Mouse (Mus musculus) midbrain, embryonic 13.5 days (tissue): Measurements from ENCODE around the gene Hpca. TPM values are rescaled to one million over a fixed set of nuclear protein-coding genes. Genes with fewer than 3 reads are reported as not detected.
A peak's percentile ranks its signal among the peaks of the same experiment; 100 is the strongest.

Source experiments
- ATAC-seq: fragments of 200-750 bp; cut with Nextera tagmentation; 2 replicates; pipeline ENCODE4 v1.8.0; 2017; ENCODE audit warnings: mild to moderate bottlenecking, moderate TSS enrichment, moderate library complexity
- H3K27ac ChIP-seq: fragments of 300-500 bp; sonication (generic); 2 replicates; pipeline ENCODE4 v1.5.1; 2015; ENCODE audit warnings: inconsistent platforms, mild to moderate bottlenecking, moderate library complexity
- H3K27me3 ChIP-seq: fragments of 300-500 bp; sonication (generic); 2 replicates; pipeline ENCODE4 v1.6.1; 2015; ENCODE audit warnings: mild to moderate bottlenecking, inconsistent platforms
- H3K36me3 ChIP-seq: fragments of 300-500 bp; sonication (generic); 2 replicates; pipeline ENCODE4 v1.6.1; 2015; ENCODE audit warnings: mild to moderate bottlenecking, inconsistent platforms
- H3K4me1 ChIP-seq: fragments of 300-500 bp; sonication (generic); replicated peaks from 2 replicates; pipeline ENCODE4 v1.6.1; 2015; ENCODE audit warnings: inconsistent platforms
- H3K4me2 ChIP-seq: fragments of 300-500 bp; sonication (generic); replicated peaks from 2 replicates; pipeline ENCODE4 v1.6.1; 2015; ENCODE audit warnings: moderate library complexity, mild to moderate bottlenecking, inconsistent platforms
- H3K4me3 ChIP-seq: fragments of 300-500 bp; sonication (generic); replicated peaks from 2 replicates; pipeline ENCODE4 v1.5.1; 2015; ENCODE audit warnings: mild to moderate bottlenecking, inconsistent platforms
- H3K9ac ChIP-seq: fragments of 300-500 bp; sonication (generic); replicated peaks from 2 replicates; pipeline ENCODE4 v1.6.1; 2015; ENCODE audit warnings: mild to moderate bottlenecking, inconsistent platforms
- H3K9me3 ChIP-seq: fragments of 300-500 bp; sonication (generic); 2 replicates; pipeline ENCODE4 v1.6.1; 2016; ENCODE audit warnings: mild to moderate bottlenecking, inconsistent platforms
- WGBS: fragments of 180-500 bp; shearing (Covaris S2); methylation state at CpG from one replicate; pipeline ENCODE4 v1.1.7; 2015; 5-methylcytosine and 5-hydroxymethylcytosine counted together
- polyA plus RNA-seq: library from polyadenylated mRNA; unstranded; fragments of >200 nt; fragmentation: Nextera tagmentation; extraction: Ambion mirVana; gene quantifications from 2 replicates; pipeline ENCODE4 v1.2.1, GENCODE M21; 2015

Hpca gene
- polyA plus RNA-seq, 1 experiment from 2014 or later, result 17.9 TPM

DNA sequence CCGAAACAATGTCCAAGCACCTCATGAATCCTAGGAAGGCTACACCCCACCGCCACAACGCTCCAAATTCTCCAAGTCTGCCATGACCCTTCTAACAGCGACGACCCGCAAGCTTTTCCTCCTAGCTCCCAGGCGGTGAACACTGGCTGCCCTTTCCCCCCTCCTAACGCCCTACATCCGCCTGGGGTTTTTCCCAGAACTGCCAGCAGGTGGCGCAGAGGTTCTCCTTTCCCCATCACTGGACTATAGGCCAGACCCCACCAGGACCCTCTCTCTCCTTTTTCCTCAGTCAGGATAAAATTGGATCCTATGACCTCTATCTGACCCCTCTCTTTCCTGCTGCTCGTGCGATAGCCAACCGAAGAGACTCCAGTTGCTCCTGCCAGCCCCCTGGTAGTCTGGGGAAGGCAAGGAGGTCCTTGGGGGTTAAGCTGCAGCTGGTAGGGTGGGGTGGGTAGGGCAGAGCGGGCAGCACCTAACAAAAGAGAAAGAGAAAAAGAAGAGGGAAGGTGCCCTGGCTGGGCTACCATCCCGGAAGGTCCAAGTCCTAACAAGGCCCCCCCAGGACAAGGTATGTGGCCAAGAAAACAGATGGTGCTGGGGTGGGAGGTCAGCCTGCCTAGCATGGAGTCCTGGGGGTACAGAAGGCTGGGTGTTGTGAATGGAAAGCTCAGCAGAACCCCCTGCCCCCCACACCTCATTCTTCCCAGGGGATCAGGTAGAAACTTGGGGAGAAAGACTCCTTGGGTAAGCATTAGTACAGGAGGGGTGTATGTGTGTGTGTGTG, 13.2 kb upstream of the Hpca start:
- Histone ChIP-seq H3K27me3 (peaks cover 61% of the 10 kb centered on the region), H3K36me3 (no peaks in the 10 kb centered on the region), H3K9ac (no peak overlapping the region), H3K4me3 (no peak overlapping the region), H3K27ac (no peak overlapping the region), H3K4me2 (peak overlapping the region; percentile 28), H3K9me3 (no peaks in the 10 kb centered on the region), H3K4me1 (peaks cover 36% of the 10 kb centered on the region)
- ATAC-seq, result peak; percentile 49
- WGBS, result 8% methylated on average over 15 of the region's 15 CpGs

DNA sequence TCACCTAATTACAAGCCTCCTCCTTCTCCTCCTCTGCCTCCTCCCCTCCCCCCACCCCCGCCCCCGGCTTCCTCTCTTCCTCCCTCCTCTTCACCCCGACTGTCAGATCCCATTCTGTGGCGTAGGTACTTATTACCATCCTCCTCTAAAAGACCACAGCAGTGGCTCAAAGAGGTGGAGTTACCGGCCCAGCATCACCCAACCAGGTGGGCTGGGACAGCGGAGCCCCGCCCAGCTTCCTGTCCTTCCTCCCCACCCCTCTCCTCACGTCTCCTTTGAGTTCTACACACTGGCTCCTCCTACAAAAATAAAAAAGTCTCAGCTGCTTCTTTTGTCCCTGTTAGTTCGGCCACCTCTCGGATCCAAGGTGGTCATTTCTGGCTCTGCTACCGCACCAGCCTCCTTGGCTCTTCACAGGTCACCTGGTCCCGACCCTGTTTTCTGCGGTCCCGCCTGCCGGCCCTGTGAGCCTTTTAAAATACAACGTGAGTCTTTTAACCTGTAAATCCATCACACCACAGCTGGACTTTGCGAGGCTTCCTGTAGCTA, 9.0 kb upstream of the Hpca start:
- Histone ChIP-seq H3K36me3 (no peaks in the 10 kb centered on the region), H3K9me3 (no peaks in the 10 kb centered on the region), H3K4me2 (peak overlapping the region; percentile 32), H3K27me3 (peaks cover 33% of the 10 kb centered on the region), H3K27ac (no peak overlapping the region), H3K9ac (no peak overlapping the region), H3K4me3 (no peak overlapping the region), H3K4me1 (peaks cover 48% of the 10 kb centered on the region)
- no peak for ATAC-seq
- 7% methylated on average over 17 of the region's 17 CpGs for WGBS

DNA sequence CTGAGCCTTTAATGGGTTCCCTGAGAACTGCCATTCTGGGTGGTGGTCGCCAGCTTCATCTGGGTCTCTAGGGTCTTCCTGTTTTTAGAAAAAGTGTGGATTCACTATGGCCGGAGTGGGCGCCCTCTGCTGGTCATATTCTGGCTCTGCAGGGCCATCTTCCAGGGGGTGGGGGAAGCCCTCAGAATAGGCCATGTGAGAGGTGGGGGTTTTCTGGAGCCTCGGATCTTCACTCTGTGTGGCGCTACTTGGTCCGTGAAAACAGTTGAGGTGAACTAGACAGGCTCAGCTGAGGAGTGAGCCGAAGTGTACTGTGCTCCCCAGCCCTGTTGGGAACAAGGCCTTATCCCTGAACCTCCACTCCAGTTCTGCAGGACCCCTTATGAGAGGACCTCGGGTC, 8.3 kb upstream of the Hpca start:
- ATAC-seq, result peak; percentile 64; the same call in 1 of the 2 replicates
- H3K4me1 ChIP-seq, result peaks cover 53% of the 10 kb centered on the region
- 2% methylated on average over 8 of the region's 8 CpGs for WGBS
- no peak overlapping the region for H3K4me3 ChIP-seq
- no peaks in the 10 kb centered on the region for H3K9me3 ChIP-seq
- H3K36me3 ChIP-seq, result no peaks in the 10 kb centered on the region
- peak overlapping the region; percentile 32 for H3K4me2 ChIP-seq
- H3K27ac ChIP-seq, result no peak overlapping the region
- peaks cover 33% of the 10 kb centered on the region for H3K27me3 ChIP-seq
- H3K9ac ChIP-seq, result no peak overlapping the region

- no peak overlapping the region for H3K27ac ChIP-seq
- H3K27me3 ChIP-seq, result peaks cover 34% of the 10 kb centered on the region; the same call in 1 of the 2 replicates
- ATAC-seq, result no peak
- no peak overlapping the region for H3K9ac ChIP-seq
- WGBS, result 50% methylated on average over 9 of the region's 9 CpGs
- no peak overlapping the region for H3K4me2 ChIP-seq
- no peak overlapping the region for H3K4me3 ChIP-seq
- no peaks in the 10 kb centered on the region for H3K9me3 ChIP-seq
- H3K4me1 ChIP-seq, result peaks cover 54% of the 10 kb centered on the region
- H3K36me3 ChIP-seq, result no peaks in the 10 kb centered on the region
Observed at GRCm38 (mm10) chr4:129129387-129129786, 7.6 kb upstream of the Hpca start.

GRCm38 (mm10) chr4:129128582-129129338, 6.9 kb upstream of the Hpca start:
- Histone ChIP-seq H3K9ac (no peak overlapping the region; the same call in 1 of the 2 replicates), H3K4me2 (no peak overlapping the region)

GRCm38 (mm10) chr4:129125736-129126451, 4.1 kb upstream of the Hpca start:
- H3K36me3 ChIP-seq, result no peaks in the 10 kb centered on the region
- no peak for ATAC-seq
- H3K4me2 ChIP-seq, result peak overlapping the region; percentile 45
- WGBS, result 10% methylated on average over 19 of the region's 19 CpGs
- H3K4me3 ChIP-seq, result peak overlapping the region; percentile 22
- peaks cover 45% of the 10 kb centered on the region for H3K27me3 ChIP-seq
- no peak overlapping the region for H3K27ac ChIP-seq
- H3K4me1 ChIP-seq, result peaks cover 61% of the 10 kb centered on the region
- H3K9ac ChIP-seq, result no peak overlapping the region
- H3K9me3 ChIP-seq, result no peaks in the 10 kb centered on the region

More at GRCm38 (mm10) chr4:129128582-129129338, 6.9 kb upstream of the Hpca start:
- H3K4me1 ChIP-seq, result peaks cover 54% of the 10 kb centered on the region
- peak; percentile 39; the same call in 1 of the 2 replicates for ATAC-seq
- H3K27me3 ChIP-seq, result peaks cover 38% of the 10 kb centered on the region
- H3K4me3 ChIP-seq, result no peak overlapping the region
- H3K9me3 ChIP-seq, result no peaks in the 10 kb centered on the region
- WGBS, result 63% methylated on average over 13 of the region's 13 CpGs
- H3K27ac ChIP-seq, result no peak overlapping the region
- H3K36me3 ChIP-seq, result no peaks in the 10 kb centered on the region

- no peak; the same call in 1 of the 2 replicates for ATAC-seq
- H3K36me3 ChIP-seq, result no peaks in the 10 kb centered on the region
- H3K4me1 ChIP-seq, result peaks cover 58% of the 10 kb centered on the region
- peak overlapping the region; percentile 45 for H3K4me2 ChIP-seq
- peaks cover 55% of the 10 kb centered on the region for H3K27me3 ChIP-seq
- no peak overlapping the region; the same call in 1 of the 2 replicates for H3K27ac ChIP-seq
- 8% methylated on average over 13 of the region's 13 CpGs for WGBS
- H3K9ac ChIP-seq, result peak overlapping the region; percentile 14; the same call in 1 of the 2 replicates
- no peak overlapping the region for H3K4me3 ChIP-seq
- no peaks in the 10 kb centered on the region for H3K9me3 ChIP-seq
Observed at GRCm38 (mm10) chr4:129124652-129125146, 2.9 kb upstream of the Hpca start.

- no peak overlapping the region for H3K4me3 ChIP-seq
- no peak for ATAC-seq
- H3K27me3 ChIP-seq, result peaks cover 71% of the 10 kb centered on the region
- no peaks in the 10 kb centered on the region for H3K9me3 ChIP-seq
- H3K4me1 ChIP-seq, result peaks cover 41% of the 10 kb centered on the region
- H3K27ac ChIP-seq, result no peak overlapping the region
- WGBS, result 50% methylated on average over 8 of the region's 8 CpGs
- no peak overlapping the region for H3K9ac ChIP-seq
- H3K4me2 ChIP-seq, result no peak overlapping the region
- H3K36me3 ChIP-seq, result no peaks in the 10 kb centered on the region
Observed at GRCm38 (mm10) chr4:129122719-129123118, 883 bp upstream of the Hpca start.

DNA sequence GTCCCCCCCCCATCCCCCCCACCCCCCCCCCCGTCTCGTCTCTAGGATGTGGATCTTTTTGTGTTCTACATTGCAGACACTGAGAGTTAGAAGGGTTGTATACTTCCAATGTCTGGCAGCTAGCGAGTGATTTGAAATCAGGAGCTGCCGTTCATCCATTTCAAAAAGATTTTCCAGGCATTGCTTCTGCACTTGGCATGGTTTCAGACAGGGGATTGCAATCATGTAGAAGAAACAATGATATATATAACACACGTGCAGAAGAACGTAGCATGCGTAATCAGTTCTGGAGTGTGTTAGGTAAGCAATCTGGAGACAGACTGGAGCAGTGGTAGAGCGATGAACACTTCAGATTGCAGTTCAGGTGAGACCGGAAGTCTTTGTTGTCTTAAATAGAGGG, 271 bp upstream of the Hpca start:
- ATAC-seq, result no peak
- H3K27ac ChIP-seq, result no peak overlapping the region
- no peaks in the 10 kb centered on the region for H3K9me3 ChIP-seq
- peaks cover 41% of the 10 kb centered on the region for H3K4me1 ChIP-seq
- H3K27me3 ChIP-seq, result peaks cover 73% of the 10 kb centered on the region
- no peak overlapping the region for H3K9ac ChIP-seq
- WGBS, result 37% methylated on average over 9 of the region's 9 CpGs
- H3K4me3 ChIP-seq, result no peak overlapping the region
- peak overlapping the region; percentile 93; the same call in 1 of the 2 replicates for H3K4me2 ChIP-seq
- no peaks in the 10 kb centered on the region for H3K36me3 ChIP-seq

DNA sequence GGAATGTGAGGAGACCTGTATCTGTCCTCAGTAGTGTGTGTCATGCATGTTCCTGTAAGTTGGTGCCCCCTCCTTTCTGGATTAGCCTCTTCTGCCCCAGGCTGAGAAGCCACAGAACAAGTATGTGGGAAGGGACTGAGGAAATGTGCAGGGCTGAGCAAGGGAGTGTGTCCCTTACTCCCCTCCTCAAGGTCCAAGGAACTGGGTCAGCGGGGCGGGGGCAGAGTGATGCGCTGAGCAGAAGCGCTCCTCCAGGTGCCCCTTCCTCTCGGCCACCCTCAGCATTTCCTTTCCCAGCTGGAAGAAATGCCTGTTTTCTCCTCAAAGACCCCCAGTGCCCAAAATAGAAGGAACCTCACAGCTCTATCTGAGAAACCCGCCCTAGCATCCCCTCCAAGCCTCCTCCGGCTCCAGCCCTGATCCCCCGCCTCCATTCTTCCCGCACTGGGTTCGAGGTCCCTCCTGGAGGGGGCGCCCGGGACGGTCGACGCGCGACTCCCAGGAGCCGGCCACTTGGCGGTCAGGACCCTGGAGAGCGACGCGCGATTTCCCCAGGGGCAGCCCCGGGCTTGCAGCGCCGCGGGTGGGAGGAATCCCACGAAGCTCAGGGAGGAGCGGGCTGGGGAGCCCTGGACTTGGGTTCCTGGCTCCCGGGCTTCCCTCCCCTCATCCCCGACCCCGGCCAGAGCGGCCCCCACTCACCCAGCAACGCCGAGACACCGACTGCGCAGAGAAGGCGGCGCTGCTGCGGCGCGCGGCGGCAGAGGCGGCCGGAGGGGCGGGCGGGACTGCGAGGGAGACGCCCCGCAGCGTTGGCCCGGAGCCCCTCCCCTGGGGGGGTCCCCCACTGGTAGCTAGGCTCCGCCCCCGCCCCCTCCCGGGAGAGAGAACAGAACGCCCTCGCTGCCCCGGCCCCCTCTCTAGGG, 1.1 kb downstream of the Hpca start:
- H3K4me1 ChIP-seq, result peaks cover 33% of the 10 kb centered on the region
- under 1% methylated on average over 45 of the region's 59 CpGs for whole genome bisulfite sequencing
- ATAC-seq, result peak; percentile 56
- H3K27me3 ChIP-seq, result peaks cover 73% of the 10 kb centered on the region
- peak overlapping the region; percentile 65 for H3K9ac ChIP-seq
- peak overlapping the region; percentile 93 for H3K4me2 ChIP-seq
- H3K9me3 ChIP-seq, result no peaks in the 10 kb centered on the region
- H3K27ac ChIP-seq, result no peak overlapping the region
- H3K4me3 ChIP-seq, result peak overlapping the region; percentile 46
- no peaks in the 10 kb centered on the region for H3K36me3 ChIP-seq
